Mouse (Mus musculus) small intestine, adult 2 months (tissue): ENCODE measurements around the gene Etv1.

Experiments used
- CTCF ChIP-seq: fragments of 200-500 bp; IDR thresholded peaks from 2 replicates; pipeline ENCODE4 v1.5.1; 2012; ENCODE audit warnings: low read depth, mild to moderate bottlenecking, control low read depth, inconsistent platforms, low read length, moderate library complexity, mixed read lengths; ENCODE audit not compliant: insufficient replicate concordance, insufficient read length; ENCODE audit errors: extremely low read depth
- POLR2A ChIP-seq: fragments of 200-500 bp; IDR thresholded peaks from 2 replicates; pipeline ENCODE4 v1.6.1; 2012; ENCODE audit warnings: low read depth, mild to moderate bottlenecking, control low read depth, inconsistent platforms, low read length, moderate library complexity

DNA sequence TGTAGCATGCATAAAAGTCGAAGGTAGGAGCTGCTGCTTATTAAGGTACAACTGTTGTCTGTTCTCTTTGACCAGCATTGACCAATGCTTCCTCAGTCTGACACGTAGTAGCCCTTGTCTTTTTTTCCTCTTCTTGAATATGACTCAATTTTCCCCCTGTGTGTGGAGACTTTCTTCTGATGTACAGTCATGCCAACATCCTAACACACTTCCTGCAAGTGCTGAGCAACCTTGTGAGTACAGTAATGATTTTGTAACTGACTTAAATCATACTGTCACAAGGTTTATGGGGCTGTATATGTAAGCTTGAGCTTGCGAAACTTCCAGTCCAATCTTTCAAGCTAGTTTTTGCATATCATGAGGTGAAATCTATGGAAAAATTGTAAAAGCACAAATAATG, 125.3 kb downstream of the Etv1 start:
- no peak for TF ChIP-seq POLR2A
- no peak for TF ChIP-seq CTCF
